Mouse (Mus musculus): ENCODE results near the gene Aff3.

GRCm38 (mm10) chr1:38418181-38419032 is 246.3 kb downstream of the Aff3 start:
- no peak for TF ChIP-seq CTCF (IDR thresholded peaks at IDR 0.05; ENCODE audit: low read depth)
- TF ChIP-seq EP300 (IDR thresholded peaks at IDR 0.05; ENCODE audit: low read depth) = no peak
